Mouse (Mus musculus): Measurements from ENCODE around the gene Cpn1.

Cpn1 gene

GRCm38 (mm10) chr19:43938355-43938754, 48.0 kb downstream of the Cpn1 start:
- no peak for DNase-seq

DNA sequence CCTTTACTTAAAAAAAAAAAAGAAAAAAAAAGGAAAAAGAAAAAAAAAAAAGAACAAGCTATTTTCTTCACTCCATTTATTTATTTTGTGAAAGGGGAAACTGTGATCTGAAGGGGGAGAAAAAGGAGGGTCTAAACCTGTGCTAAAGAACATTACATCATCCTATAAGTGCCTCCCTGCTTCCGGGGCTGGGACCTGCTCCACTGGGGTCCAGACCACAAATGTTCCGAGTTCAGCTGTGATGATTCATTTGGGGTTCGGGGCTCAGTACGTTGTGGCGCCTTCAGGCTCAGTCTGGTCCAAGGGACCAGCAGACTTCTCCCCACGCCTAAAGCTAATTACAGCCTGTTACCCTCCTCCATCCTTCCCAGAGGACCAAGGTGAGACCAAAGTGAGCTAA, 55.4 kb downstream of the Cpn1 start:
- no peak for DNase-seq

DNA sequence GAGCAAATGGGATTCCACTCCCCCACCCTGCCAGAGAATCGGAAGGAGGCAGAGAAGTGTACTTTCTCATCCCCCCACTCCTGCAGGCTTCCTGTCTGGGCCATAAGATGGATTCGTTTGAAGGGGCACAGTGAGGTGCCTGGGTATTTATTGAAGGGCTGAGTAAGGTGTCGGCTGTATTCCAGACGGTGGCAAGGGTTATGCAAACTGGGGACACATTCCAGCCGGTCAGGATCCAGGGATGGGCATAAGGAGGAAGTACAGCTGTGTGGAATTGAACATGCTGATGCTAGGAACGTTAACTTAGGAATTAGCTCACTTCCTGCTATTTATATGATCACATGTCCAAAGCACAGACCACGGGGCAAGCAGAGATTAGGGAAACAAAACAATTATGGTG, 56.0 kb downstream of the Cpn1 start:
- no peak for DNase-seq

- DNase-seq = peak; percentile 34
Measured at GRCm38 (mm10) chr19:43929869-43930268, 56.5 kb downstream of the Cpn1 start.

DNA sequence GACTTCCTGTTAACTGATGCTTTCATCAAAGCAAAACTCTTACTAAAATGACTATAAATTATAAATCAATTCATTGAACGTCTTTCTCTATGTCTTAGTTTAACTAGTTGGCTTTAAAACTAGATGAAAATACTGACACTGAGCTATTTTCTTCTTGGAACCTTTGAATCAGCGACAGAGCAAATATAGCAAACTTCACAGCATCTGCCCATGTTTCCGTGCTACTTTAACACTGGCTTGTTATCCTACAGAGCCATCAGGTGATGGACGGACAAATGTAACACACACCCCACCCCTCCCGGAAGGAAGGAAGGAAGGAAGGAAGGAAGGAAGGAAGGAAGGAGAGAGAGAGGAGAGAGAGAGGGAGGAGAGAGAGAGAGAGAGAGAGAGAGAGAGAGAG, 58.4 kb downstream of the Cpn1 start:
- DNase-seq = no peak

GRCm38 (mm10) chr19:43927057-43927456, 59.3 kb downstream of the Cpn1 start:
- DNase-seq = no peak

DNA sequence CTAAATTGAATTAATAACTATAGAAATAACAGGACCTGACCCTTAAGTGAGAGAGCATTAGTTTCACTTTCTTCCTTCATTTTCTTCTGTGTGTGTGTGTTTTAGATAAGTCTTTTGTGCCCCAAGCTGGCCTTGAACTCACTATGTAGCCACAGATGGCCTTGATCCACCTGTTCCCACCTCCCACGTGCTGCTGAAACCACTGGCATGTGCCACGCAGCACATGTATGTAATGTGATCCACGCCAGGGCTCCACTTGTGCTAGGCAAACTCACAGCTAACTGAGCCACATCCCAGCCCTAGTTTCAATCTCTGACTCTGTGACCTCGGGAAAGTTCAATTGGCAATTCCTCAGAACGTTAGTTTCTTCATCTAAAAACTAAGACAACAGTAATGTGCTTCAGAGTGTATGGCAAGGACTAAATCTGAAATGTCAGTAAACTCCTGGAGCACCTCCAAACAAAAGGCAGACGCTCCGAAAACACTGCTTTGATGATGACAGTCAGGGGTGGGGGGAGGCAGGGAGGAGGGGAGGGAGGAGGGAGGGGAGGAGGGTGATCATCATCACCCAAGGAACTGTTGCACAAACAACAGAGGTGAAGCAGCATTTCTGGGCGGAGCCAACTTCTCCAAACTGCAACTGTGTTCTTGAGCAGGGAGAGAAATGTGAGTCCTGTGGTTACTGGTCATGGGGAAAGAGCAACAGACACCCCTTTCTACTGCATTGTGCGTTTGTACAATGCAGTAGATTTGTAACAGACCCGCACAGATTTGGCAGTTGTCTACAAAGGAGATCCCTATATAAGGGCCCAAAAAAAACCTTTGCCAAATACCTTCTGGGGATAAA, 60.0 kb downstream of the Cpn1 start:
- DNase-seq = no peak

DNA sequence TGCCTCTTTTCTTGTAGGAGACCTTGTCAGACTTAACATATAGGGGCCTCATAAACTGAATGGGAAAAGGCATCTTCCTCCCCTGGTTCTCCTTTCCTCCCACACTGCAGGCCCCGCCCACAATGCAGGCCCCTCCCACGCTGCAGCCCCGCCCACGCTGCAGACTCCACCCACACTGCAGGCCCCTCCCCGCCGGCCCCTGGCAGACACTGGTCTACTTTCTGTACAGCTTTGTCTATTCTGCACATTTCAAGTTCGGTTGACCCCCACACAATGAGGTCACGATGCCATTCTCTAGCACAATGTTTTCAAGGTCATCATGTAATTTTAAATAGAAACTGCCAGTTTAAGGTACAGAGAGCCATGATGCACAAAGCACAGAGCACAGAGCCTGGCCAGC, 62.0 kb downstream of the Cpn1 start:
- peak; percentile 52 for DNase-seq

- no peak for DNase-seq
Measured at GRCm38 (mm10) chr19:43922963-43923362, 63.4 kb downstream of the Cpn1 start.

- DNase-seq = no peak
Measured at GRCm38 (mm10) chr19:43921410-43921809, 64.9 kb downstream of the Cpn1 start.

DNA sequence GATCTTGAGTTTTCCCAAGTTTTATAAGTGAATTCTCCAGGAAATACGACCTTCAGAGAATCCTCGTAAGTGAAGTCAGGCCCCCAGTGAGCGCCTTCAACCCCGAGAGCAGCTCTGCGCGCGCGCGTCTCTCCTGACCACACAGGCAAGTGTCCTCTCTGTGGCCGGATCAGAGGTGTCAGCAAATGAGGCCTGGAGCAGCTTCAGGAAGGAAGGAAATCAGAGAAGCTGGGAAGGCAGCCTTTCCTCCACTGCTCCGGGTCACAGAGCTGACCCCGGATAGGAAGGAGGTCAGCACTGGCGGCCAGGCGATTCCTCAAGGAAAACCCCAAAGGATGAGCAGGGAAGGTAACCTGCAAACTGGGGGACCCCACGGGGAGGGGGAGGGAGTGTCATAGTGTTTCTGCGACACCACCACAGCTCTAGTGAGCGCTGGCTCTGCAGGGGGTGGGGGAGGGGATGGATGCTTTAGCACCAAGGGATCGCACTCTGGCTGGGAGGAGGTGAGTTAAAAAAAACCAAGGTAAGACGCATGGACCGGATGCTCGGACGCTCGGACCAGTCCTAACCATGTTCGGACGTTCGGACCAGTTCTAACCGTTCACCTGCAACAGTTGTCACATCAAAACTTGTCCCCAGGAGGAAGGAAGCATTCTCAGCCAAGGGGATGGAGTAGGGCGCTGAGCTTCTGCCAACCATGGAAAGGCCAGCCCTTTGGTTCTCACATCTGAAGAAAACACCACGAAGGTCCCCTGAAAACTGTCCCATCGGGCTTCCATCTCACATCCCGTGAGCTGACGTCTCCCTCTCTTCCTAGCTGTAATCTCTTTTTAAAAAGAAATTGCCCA, 65.7 kb downstream of the Cpn1 start:
- no peak for DNase-seq

GRCm38 (mm10) chr19:43919841-43920240, 66.5 kb downstream of the Cpn1 start:
- no peak for DNase-seq

DNA sequence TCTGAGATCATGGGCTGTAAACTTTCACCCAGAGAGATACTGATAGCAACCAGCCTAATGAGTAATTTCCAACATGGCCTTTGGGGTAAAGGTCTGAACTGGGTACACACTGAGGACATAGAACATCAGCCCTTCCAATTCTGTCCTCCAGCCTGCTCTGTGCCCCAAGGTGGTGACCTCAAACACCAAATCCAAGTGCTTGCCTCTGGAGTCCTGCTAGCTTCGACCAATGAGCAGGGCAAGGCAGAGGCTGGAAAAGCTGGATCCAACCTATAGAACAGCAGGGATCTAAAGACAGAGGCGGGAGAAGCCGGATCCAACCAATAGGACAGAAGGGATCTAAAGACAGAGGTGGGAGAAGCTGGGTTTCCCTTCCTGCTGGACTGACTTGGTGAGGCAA, 67.5 kb downstream of the Cpn1 start:
- DNase-seq = no peak

- DNase-seq = no peak
Measured at GRCm38 (mm10) chr19:43917763-43918162, 68.6 kb downstream of the Cpn1 start.

GRCm38 (mm10) chr19:43917406-43917691, 69.0 kb downstream of the Cpn1 start:
- no peak for DNase-seq

GRCm38 (mm10) chr19:43916586-43917405, 69.6 kb downstream of the Cpn1 start:
- DNase-seq = no peak

GRCm38 (mm10) chr19:43915431-43915830, 70.9 kb downstream of the Cpn1 start:
- DNase-seq = no peak

DNA sequence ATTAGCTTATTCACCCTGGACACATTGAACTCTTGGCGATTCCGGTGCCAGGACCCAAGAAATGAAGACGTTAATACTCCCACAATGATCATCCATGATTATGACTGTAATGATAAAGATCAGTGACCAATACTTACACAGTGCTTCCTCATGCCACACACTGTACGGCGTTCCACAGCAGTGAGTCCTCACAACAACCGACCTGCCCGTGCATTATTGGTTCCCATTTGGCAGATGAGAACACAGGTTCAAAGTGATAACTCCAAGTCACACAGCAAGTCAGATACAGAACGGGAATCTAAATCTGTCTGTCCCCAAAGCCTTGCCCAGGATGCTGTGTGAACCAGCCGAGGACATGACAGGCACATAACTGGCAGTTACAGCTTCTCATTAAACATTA, 71.4 kb downstream of the Cpn1 start:
- no peak for DNase-seq

- no peak for DNase-seq
Measured at GRCm38 (mm10) chr19:43912775-43913486, 73.4 kb downstream of the Cpn1 start.

GRCm38 (mm10) chr19:43906492-43906891, 79.9 kb downstream of the Cpn1 start:
- DNase-seq = peak; percentile 21
